Mouse (Mus musculus): ENCODE data around the gene Aak1.

GRCm38 (mm10) chr6:87043131-87043516 is 193.8 kb downstream of the Aak1 start:
- TF ChIP-seq CTCF (IDR thresholded peaks at IDR 0.05; ENCODE audit: extremely low read depth, insufficient read length, insufficient replicate concordance, low read depth, low read length) = no peak
- TF ChIP-seq POLR2A (IDR thresholded peaks at IDR 0.05; ENCODE audit: low read depth, low read length) = no peak

All from small intestine, adult 2 months (tissue).